Mouse (Mus musculus): ENCODE measurements around the gene Cflar.
"Not testable (repeated sequence)": the region's sequence is repeated elsewhere in the genome, so short reads cannot be mapped to it uniquely, and the experiment has no call there.

The Cflar gene

DNA sequence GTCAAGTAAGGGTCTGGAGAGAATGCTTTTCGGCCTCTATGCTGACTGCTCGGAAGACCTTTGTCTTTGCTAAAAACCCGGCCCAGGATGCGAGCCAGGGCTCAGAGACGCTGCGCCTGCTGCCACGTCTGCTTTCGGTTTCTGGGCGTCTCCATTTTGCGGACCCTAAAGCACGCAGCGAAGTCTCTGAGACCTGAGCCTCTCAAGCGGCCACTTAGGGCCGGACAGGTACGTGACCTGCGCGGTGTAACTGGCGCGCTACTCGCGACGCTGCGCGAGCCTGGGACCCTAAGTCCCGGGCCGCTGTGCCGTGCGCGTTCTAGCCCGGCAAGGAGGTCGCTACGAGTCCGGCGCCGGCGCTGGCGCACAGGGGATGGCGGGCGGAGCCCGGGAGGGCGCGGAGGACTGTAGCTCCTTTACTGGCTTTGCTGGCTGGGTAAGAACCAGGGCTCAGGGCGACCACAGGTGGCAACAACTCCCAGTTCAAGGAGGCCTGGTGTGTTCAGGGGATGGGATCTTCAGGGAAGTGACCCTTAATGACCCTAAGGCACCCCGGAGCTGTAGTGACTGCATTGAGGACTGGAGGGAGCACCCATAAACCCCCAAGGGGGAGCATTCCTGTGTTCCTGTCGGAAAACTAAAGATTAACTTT lies at the start of gene Cflar:
Gene Cflar, plus strand, starts transcription at position 144 of the 652 bp plus-strand sequence.
- DNase-seq, result peak; percentile 82

DNA sequence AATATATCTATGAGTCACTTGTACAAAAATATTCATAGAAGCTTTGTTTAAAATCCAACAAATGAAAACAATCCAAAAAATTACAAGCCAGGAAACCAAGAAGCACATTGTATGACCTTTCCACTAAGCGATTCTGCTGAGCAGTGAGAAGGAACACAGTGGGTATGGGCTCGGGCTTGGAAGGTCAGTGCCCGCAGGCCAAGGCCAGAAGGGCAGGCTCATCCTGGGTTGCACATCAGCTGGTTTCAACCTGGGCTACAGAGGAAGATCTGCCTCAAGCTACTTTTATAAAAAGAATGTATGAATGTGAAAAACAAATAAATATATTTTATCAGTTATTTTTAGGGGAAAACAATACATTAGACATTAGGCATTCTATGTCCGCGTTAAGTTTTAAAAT lies 48.6 kb upstream of the Cflar start:
- DNase-seq, result not testable (repeated sequence)

DNA sequence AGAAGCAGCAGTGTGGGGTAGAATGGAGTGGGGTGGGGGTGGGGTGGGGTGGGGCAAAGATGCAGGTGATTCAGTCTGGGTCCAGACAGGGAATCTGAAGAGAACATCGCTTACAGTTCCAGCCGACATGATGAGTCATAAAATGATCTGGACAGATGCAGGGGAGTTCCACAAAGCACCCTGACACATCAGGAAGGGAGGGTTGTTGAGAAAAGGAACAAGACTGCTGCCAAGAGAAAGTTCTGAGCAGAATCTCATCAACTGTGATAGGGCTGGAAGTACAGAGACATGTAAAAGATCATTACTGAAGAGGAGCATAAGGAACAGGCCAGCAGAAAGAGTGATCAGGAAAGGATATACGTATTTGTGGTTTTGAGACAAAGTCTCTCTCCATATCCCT lies 47.9 kb upstream of the Cflar start:
- DNase-seq, result not testable (repeated sequence)

DNA sequence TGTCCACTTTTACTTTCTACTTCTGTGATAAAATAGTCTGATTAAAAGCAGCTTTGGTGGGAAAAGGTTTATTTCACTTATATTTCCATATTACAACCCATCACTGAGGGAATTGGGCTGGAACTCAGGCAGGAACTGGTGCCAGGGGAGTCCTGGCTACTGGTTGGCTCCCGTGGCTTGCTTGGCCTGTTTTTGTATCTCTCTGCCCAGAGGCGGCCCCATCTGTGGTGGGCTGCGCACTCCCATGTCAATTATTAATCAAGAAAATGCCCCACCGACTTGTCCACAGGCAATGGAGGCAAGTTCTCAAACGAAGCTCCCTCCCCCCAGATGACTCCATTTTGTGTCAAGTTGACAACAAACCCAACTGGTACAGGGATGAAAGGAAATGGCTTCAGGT lies 43.1 kb upstream of the Cflar start:
- no peak for DNase-seq

DNA sequence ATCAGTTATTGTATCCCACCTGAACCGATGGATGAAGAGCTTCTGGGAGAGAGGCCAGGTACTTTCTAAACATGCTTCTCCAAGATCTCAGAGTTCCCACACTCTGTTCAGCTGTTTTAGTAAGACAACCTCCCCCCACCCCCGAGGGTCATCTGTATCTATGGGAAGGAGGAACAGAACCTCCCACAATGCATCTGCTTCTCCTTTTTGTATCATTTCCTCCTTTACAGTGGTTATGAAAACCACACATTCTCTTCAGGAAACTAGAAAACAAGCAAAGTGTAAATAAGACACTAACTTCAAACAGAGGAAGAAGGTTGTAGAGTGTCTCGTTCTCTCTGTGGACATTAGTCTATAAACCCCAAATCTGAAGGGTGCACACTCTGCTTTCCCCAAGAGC lies 41.7 kb upstream of the Cflar start:
- peak; percentile 29 to 41 for DNase-seq

DNA sequence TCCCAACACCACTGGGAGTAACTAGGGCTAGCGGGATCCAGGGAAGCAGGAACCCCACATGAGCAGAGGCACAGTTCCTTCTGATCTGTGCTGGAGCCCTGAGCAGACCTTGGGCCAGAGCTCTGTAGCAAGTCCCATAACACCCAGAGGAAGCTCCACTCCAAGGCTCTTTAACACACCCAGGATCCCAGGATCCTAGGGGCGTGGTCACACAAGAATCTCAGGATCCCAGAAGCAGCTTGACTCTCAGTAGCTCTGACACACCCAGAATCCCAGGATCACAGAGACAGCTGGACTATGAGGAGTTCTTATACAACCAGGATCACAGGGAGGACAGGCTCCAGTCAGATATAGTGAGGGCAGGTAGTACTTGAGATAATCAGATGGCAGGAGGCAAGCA lies 39.2 kb upstream of the Cflar start:
- DNase-seq, result no peak

DNA sequence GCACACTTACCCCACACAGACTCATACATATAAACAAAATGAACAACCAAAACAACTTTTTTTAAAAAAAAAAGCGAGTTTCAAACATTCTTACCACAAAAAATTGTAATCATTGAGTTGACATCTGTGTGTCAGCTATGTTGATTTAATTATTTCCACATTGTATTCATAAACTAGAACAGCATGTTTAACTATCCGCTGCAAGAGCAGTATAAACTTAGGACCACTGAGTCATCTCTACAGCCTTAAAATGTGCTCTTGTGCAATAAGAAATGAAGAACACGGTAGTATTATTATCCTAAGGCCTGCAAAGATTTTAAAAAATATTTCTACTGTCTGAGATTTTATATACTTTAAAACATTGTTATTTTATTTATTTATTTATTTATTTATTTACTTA lies 36.3 kb upstream of the Cflar start:
- DNase-seq, result no peak

DNA sequence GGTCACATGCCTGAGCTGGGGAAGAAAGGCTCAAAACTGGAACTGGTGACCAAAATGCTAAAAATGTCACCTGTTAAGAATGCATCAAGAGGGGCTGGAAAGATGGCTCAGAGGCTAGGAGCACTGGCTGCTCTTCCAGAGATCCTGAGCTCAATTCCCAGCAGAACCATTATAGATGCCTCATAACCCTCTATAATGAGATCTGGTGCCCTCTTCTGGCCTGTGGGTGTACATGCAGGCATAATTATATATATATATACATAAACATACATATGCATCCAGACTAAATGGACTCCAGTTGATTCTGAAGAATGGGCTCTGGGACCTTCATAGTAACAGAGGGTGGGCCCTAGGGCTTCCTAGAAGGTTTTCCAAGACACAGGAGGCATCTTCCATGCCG lies 33.7 kb upstream of the Cflar start:
- DNase-seq, result peak; percentile 66 to 71

DNA sequence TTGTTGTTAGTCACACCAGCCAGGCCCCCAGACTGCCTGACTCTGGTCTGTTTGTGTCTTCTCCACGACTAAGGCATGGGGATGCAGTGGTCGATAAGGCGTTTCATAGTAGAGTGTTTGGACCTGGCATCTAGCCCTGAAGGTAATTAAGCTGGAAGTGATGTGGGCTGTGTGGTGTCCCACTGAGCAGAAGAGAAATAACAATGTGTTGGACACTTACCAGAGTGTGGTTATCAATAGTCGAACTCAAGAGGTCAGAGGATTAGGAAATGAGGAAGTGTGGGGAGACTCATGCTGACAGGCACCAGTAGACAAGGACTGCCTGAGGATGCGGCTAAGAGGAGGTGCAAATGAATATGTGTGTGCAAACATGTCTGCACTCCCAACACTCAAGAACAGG lies 32.9 kb upstream of the Cflar start:
- DNase-seq, result not testable (repeated sequence)

DNA sequence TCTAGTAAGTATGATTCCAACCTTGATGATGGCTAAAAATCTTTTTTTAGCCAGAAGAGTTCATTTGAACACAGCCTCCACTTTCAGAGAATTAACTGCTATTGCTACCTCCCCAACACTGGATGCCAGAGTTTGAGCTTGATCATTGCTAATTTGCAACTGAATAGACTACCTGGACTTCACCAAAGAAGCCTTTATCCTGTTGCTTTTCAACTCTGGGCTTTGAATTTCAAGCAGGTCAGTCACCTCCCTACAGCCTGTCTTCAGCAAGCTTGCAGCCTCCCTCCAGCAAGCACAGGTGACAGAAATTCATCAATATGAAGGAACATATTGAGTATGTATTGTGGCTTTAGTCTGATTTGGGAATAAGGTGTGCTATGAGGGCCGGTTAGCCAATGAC lies 21.9 kb upstream of the Cflar start:
- DNase-seq, result no peak

DNA sequence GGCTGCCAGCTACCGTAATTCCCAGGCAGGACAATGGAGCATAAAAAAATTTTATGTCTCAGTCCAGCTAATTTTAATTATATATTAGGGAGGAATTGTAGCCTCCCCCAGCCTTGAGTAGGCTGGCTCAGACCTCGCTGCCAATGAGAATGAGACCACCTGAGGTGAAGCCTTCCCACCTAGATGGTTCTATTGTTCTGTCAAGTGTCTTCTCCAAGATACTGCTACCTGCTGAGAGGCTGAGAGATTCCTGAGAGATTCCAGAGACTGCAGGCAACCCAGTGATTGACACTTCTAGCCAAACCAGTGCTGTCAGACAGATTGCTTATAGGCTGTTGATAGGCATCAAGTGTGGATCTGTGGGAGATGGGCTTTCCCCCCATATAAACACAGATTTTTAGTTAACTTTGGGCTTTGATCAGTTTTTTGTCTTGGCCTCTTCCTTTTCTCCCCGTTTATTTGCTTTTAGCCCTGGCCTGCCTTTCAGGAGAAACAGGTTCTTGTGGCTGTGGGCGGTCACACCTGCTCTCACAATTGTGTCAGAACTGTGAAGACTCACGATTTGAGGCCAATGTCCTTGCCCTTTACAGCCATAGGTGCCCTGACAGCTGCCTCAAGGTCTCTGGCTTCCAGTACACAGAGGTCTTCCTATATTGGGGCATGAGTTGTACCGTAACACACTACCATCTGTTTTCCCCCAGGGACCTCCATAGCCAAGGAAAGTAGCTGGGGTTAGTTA lies 21.1 kb upstream of the Cflar start:
- DNase-seq, result no peak

DNA sequence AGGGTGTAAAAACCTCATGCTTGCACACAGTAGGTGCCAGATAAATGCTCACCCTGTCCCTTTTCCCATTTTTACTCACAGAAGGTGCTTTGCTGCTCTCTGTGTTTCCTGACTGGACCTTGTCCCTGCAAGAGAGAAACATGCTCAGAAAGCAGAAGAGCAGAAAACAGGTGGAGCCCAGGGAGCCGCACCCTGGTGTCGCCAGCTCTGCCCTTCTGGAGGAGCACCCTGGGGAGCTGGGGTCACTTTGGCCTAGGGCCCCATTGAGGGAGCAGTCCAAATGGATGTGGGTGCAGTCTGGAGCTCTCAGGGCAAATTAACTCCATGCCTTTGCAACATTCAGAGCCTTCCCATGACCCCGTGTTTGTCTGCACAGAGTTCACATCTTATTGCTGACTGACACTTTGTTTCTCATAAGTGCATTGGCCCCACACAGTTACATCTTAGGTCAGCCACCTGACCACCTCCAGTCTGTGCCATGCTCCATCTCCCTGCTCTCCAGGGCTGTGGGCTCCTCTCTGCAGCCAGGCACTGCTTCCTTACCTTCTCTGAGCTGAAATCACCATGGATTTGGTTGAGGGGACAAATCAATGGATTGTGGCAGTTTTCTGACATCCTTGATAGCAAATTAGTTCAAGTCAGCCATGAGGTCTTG lies 20.3 kb upstream of the Cflar start:
- DNase-seq, result not testable (repeated sequence)

DNA sequence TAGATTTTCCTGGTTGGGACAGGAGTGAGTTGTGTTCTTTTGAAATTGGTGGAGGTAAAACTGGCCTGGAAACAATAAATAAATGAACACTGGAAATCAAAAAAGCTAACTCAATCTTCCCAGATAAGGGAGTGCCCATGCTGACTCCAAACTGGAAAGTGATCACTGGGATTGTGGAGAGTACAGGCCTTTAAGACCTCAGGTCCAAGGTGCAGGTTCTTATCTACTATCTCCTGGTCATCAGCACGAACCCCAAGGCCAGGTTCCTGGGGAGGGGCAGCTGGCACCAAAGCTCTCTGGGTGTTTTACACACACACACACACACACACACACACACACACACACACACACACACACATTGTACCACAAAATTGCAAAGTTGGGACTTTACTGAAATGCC lies 19.6 kb upstream of the Cflar start:
- not testable (repeated sequence) for DNase-seq

DNA sequence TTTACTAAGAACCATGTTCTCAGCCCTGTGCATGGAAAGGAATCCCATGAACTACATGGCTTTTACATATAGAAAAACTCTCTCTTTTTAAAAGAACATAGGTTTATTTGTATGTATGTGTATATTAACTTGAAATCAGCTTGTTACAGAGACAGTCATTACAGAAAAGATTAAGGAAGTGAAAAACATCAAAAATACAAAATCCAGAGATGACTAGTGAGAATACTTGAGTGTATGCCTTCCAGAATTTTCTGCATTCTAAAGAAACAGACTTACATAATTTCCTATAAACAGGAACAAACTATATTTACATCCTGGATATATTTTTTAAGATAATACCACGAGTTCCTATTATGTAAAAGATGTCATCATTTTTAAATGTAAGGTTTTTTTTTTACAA lies 17.6 kb upstream of the Cflar start:
- no peak for DNase-seq

DNA sequence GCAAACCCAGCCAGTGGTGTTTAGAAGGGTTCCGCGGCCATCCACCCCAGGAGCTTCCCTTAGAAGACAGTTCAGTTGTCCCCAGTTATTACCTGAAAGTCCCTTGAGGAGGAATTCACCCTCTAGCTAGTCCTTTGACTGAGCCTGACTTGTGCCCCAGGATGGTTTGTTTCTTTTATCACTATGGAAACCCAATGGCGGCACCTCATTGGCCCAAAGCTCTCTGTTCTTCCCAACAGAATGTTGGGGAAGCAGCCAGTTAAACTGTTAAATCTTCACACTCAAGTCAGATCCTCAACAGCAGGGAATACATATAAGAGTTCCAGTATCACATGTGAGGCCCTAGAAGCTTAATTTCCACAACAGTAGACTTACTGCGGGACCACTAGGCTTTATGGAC lies 15.5 kb upstream of the Cflar start, which contains the start of gene Als2cr12:
Gene Als2cr12, minus strand, starts transcription at position 180 of the 400 bp plus-strand sequence.
- DNase-seq, result not testable (repeated sequence)

DNA sequence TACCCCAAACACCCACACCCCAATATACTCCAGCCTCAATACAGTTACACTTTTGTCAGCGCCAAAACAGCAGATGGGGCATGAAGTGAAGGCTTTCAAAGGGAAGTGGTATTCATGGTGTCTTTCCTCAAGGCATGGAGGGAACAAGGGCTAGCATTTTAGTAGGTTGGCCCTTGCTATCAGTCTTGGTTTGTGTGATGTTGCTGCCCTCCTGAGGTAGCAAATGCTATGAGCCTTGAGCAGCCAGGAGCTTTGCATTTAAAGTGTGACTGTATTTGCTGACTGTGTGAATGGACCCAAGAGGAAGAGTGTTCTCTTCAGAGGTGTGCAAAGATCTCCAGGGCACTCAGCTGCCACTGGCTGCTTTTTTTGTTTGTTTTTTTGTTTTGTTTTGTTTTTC lies 13.7 kb upstream of the Cflar start:
- not testable (repeated sequence) for DNase-seq

DNA sequence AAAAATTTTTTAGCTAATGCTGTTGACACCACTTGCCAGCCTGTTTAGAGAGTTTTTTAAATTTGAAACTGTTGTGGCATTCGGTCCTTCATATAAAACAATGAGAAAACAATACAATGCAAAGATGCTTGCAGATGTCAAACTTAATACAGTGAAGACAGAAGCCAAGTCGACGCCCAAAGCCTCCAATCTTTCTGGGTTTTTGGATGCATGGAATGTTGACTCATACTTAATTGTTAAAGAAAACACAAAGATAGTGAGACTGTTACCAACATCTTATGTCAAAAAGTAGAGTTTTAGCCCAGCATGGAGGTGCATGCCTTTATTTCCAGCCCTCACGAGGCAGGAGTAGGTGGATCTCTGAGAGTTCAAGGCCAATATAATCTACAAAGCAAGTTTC lies 12.5 kb upstream of the Cflar start:
- no peak for DNase-seq

DNA sequence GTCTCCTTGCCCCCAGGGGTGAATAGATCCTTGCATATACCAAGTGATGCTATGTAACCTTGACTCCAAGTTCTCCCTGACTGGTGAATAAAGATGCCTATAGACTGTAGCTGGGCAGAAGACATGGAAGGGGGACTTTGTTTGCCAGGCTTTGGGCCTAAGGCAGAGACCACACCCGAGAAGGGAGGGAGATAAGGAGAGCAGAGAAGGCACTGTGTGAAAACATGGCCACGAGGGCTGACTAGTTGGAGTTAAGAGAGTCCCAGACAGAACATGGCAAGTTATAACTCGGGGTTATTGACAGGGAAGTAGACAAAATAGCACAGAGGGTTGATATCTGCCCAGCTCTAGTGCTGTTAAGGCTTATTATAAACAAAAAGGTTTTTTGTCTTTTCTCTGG lies 11.3 kb upstream of the Cflar start:
- no peak for DNase-seq

DNA sequence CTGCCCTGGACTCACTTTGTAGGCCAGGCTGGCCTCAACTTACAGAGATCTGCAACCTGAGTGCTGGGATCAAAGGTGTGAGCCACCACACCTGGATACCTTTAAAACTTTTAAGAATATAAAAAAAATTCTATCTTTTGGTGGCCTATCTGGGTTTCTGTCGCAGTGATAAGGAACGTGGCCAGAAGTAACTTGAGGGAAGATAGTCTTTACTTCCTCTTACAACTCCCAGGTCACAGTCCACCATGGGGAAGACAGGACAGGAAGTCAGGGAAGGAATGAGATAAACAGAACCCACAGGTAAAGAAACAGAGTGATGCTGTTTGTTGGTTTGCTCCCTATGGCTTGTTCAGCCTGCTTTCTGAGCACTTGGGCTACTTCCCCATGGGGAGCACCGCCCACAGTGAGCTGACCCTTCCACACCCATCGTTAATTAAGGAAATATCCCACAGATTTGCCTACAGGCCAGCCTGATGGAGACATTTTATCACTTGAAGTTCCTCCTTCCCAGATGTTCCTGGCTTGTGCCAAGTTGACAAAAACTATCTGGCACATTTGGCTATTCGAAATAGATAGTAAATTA lies 10.6 kb upstream of the Cflar start:
- not testable (repeated sequence) for DNase-seq

DNA sequence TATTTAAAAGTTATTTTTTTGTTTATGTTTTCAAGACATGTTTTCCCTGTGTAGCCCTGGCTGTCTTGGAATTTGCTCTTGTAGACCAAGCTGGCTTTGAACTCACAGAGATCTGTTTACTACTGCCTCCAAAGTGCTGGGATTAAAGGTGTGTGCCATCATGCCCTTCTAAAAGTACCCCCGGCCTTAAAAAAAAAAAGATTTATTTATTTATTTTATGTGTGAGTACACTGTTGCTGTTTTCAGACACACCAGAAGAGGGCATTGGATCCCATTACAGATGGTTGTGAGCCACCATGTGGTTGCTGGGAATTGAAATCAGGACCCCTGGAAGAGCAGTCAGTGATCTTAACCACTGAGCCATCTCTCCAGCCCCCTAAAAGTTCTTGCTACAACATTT lies 1.3 kb upstream of the Cflar start:
- DNase-seq, result not testable (repeated sequence)

DNA sequence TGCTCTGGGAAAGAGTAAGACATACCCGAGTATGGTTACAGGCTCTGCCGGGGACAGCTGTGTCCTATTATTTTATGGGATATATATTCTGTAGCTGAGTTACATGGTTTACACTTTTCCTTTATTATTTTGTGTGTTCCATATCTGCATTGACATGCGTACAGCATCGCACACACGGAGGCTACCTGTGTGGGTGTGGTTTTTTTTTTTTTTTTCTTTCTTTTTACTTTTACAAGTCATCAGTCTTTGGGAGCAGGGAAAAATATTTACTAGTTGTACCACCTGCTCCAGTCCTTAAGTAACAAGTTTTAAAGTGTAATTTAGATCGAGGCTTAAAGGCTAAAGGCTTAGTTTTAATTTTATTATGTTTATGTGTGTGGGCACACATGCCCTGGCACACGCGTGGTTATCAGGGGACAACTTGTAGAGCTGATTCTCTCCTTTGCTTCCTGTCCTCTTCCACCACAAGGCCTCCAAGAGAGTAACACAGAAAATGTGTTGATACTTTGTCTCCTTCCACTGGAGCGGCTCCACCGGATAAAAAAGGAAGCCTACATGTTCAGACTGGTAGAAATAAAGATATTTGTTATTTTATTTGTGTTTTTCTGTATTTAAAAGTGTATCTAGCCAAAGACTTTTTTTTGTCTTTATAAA lies 470 bp upstream of the Cflar start:
- no peak for DNase-seq

DNA sequence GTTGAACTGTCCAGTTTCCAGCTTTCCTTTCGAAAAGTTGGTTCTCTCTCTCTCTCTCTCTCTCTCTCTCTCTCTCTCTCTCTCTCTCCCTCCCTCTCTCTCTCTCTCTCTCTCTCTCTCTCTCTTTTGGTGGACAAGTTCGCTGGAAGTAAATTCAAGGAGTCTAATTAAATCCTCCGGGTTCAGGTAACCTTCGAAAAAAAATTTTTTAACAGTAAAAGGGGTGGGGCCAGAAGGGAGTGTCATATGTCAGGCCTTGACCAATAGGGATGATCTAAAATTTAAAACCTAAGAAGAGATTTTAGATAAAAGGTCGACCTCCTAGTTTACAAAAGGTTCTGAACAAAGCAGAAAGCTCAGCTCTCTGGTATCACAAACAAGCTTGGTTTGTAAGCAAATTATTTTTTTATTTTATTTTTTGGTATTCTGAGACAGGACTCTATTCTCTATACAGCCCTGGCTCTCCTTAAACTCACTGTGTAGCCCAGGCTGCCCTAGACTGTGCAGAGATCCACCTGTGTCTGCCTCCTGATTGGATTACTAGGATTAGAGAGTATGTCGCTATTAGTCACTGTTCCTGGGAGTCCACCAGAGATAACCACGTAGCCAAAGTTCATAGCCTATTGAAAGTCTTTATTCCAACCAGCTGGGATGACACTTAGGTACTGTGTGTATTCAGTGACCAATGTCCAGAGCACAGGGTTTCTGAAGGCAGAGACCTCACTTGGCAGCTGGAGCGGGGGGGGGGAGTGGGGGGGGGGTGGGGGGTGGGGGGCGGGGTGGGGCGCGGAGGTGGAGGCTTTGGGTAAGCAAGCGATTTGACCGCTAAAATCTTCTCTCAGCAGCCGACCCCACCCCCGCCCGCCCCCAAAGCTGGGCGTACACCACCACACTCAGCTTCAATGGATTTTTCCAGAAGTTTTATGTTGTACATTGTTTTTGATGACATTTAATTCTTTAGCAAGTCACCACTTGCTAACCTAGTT lies 1.1 kb downstream of the Cflar start:
- DNase-seq, result peak; percentile 57 to 68

Data from B cell, adult 2 months (primary cell).